Mouse (Mus musculus) stomach, embryonic 16.5 days (tissue): ENCODE data around the gene Sult4a1. TPM values are rescaled to one million over a fixed set of nuclear protein-coding genes. Genes with fewer than 3 reads are reported as not detected.
"Not testable (repeated sequence)": the region's sequence is repeated elsewhere in the genome, so short reads cannot be mapped to it uniquely, and the experiment has no call there.

Experiments used
- ATAC-seq: fragments of 200-750 bp; cut with Nextera tagmentation; 2 replicates; pipeline ENCODE4 v1.8.0; 2017; ENCODE audit warnings: moderate number of reproducible peaks, moderate TSS enrichment; ENCODE audit not compliant: insufficient read depth, low FRiP score
- H3K27ac ChIP-seq: fragments of 300-500 bp; sonication (generic); 2 replicates; pipeline ENCODE4 v1.5.1; 2014; ENCODE audit warnings: low read length
- H3K27me3 ChIP-seq: fragments of 300-500 bp; sonication (generic); 2 replicates; pipeline ENCODE4 v1.6.1; 2014; ENCODE audit warnings: low read length, control low read depth, mixed read lengths; ENCODE audit not compliant: control insufficient read depth, insufficient read depth
- H3K36me3 ChIP-seq: fragments of 300-500 bp; sonication (generic); 2 replicates; pipeline ENCODE4 v1.6.1; 2014; ENCODE audit warnings: low read length; ENCODE audit not compliant: control insufficient read depth, insufficient read depth
- H3K4me1 ChIP-seq: fragments of 300-500 bp; sonication (generic); 2 replicates; pipeline ENCODE4 v1.6.1; 2014; ENCODE audit warnings: low read length, control low read depth, mixed read lengths; ENCODE audit not compliant: control insufficient read depth, insufficient read depth
- H3K4me2 ChIP-seq: fragments of 300-500 bp; sonication (generic); 2 replicates; pipeline ENCODE4 v1.6.1; 2014; ENCODE audit warnings: low read depth, low read length, mixed read lengths
- H3K4me3 ChIP-seq: fragments of 300-500 bp; sonication (generic); replicated peaks from 2 replicates; pipeline ENCODE4 v1.5.1; 2014; ENCODE audit warnings: mild to moderate bottlenecking, low read length
- H3K9ac ChIP-seq: fragments of 300-500 bp; sonication (generic); 2 replicates; pipeline ENCODE4 v1.6.1; 2014; ENCODE audit warnings: low read length
- H3K9me3 ChIP-seq: fragments of 300-500 bp; sonication (generic); replicated peaks from 2 replicates; pipeline ENCODE4 v1.6.1; 2016; ENCODE audit warnings: low read length, control low read depth; ENCODE audit not compliant: control insufficient read depth
- WGBS: fragments of 180-500 bp; shearing (Covaris S2); extraction: QIAGEN DNeasy Blood & Tissue Kit; methylation state at CpG from one replicate; pipeline ENCODE4 v1.1.7; 2014; 5-methylcytosine and 5-hydroxymethylcytosine counted together
- polyA plus RNA-seq: library from polyadenylated mRNA; unstranded; fragments of >200 nt; fragmentation: Nextera tagmentation; extraction: Ambion mirVana; gene quantifications from 2 replicates; pipeline ENCODE4 v1.2.1, GENCODE M21; 2015

Sult4a1 gene
- polyA plus RNA-seq, 1 experiment from 2014 or later: 5.2 TPM

GRCm38 (mm10) chr15:84113873-84114272, 8.3 kb upstream of the Sult4a1 start:
- H3K4me3 ChIP-seq: no peak overlapping the region
- H3K9ac ChIP-seq: no peak overlapping the region
- no peak overlapping the region for H3K4me2 ChIP-seq
- H3K27me3 ChIP-seq: no peaks in the 10 kb centered on the region
- no peak overlapping the region for H3K27ac ChIP-seq
- no peaks in the 10 kb centered on the region for H3K4me1 ChIP-seq
- no peaks in the 10 kb centered on the region for H3K36me3 ChIP-seq
- ATAC-seq: no peak
- WGBS: 75% methylated on average over 6 of the region's 6 CpGs
- H3K9me3 ChIP-seq: no peaks in the 10 kb centered on the region

- Histone ChIP-seq H3K36me3 (no peaks in the 10 kb centered on the region), H3K27ac (no peak overlapping the region), H3K4me2 (no peak overlapping the region), H3K9me3 (no peaks in the 10 kb centered on the region), H3K9ac (no peak overlapping the region), H3K4me3 (no peak overlapping the region), H3K27me3 (peaks cover 28% of the 10 kb centered on the region; the same call in 1 of the 2 replicates), H3K4me1 (peaks cover 5% of the 10 kb centered on the region; the same call in 1 of the 2 replicates)
- no peak for ATAC-seq
- WGBS: 5% methylated on average over 13 of the region's 13 CpGs
Observed at GRCm38 (mm10) chr15:84108899-84109298, 3.3 kb upstream of the Sult4a1 start.

- peaks cover 5% of the 10 kb centered on the region; the same call in 1 of the 2 replicates for H3K4me1 ChIP-seq
- no peaks in the 10 kb centered on the region for H3K9me3 ChIP-seq
- peak overlapping the region; percentile 57 for H3K4me3 ChIP-seq
- H3K4me2 ChIP-seq: peak overlapping the region; percentile 92
- no peak for ATAC-seq
- peaks cover 28% of the 10 kb centered on the region; the same call in 1 of the 2 replicates for H3K27me3 ChIP-seq
- 7% methylated on average over 12 of the region's 12 CpGs for WGBS
- peak overlapping the region; percentile 57 for H3K9ac ChIP-seq
- no peak overlapping the region for H3K27ac ChIP-seq
- H3K36me3 ChIP-seq: no peaks in the 10 kb centered on the region
Observed at GRCm38 (mm10) chr15:84105924-84106500, 458 bp upstream of the Sult4a1 start.

- no peaks in the 10 kb centered on the region for H3K9me3 ChIP-seq
- peaks cover 28% of the 10 kb centered on the region; the same call in 1 of the 2 replicates for H3K27me3 ChIP-seq
- H3K4me2 ChIP-seq: no peak overlapping the region
- WGBS: 74% methylated on average over 7 of the region's 7 CpGs
- H3K27ac ChIP-seq: no peak overlapping the region
- H3K9ac ChIP-seq: no peak overlapping the region
- ATAC-seq: no peak
- H3K4me3 ChIP-seq: peak overlapping the region; percentile 57; the same call in 1 of the 2 replicates
- H3K4me1 ChIP-seq: peaks cover 5% of the 10 kb centered on the region; the same call in 1 of the 2 replicates
- no peaks in the 10 kb centered on the region for H3K36me3 ChIP-seq
Observed at GRCm38 (mm10) chr15:84104626-84105025, 928 bp downstream of the Sult4a1 start.

- H3K27ac ChIP-seq, ATAC-seq, H3K36me3 ChIP-seq, H3K9ac ChIP-seq, H3K4me2 ChIP-seq, H3K9me3 ChIP-seq, H3K27me3 ChIP-seq, H3K4me3 ChIP-seq, H3K4me1 ChIP-seq: not testable (repeated sequence)
- 75% methylated on average over 15 of the region's 15 CpGs for WGBS
Observed at GRCm38 (mm10) chr15:84097536-84097935, 8.0 kb downstream of the Sult4a1 start.

GRCm38 (mm10) chr15:84096051-84096450, 9.5 kb downstream of the Sult4a1 start:
- no peak overlapping the region for H3K4me3 ChIP-seq
- no peak overlapping the region for H3K9ac ChIP-seq
- ATAC-seq: no peak
- no peak overlapping the region for H3K27ac ChIP-seq
- 82% methylated on average over 8 of the region's 8 CpGs for WGBS
- no peaks in the 10 kb centered on the region for H3K27me3 ChIP-seq
- H3K9me3 ChIP-seq: no peaks in the 10 kb centered on the region
- H3K36me3 ChIP-seq: no peaks in the 10 kb centered on the region
- H3K4me1 ChIP-seq: no peaks in the 10 kb centered on the region
- H3K4me2 ChIP-seq: no peak overlapping the region

- no peak overlapping the region for H3K27ac ChIP-seq
- no peak for ATAC-seq
- H3K4me1 ChIP-seq: no peaks in the 10 kb centered on the region
- no peaks in the 10 kb centered on the region for H3K36me3 ChIP-seq
- no peaks in the 10 kb centered on the region for H3K9me3 ChIP-seq
- 58% methylated on average over 7 of the region's 7 CpGs for WGBS
- H3K4me3 ChIP-seq: no peak overlapping the region
- H3K4me2 ChIP-seq: no peak overlapping the region
- no peak overlapping the region for H3K9ac ChIP-seq
- H3K27me3 ChIP-seq: no peaks in the 10 kb centered on the region
Observed at GRCm38 (mm10) chr15:84094921-84095320, 10.6 kb downstream of the Sult4a1 start.

GRCm38 (mm10) chr15:84086775-84087174, 18.8 kb downstream of the Sult4a1 start:
- Histone ChIP-seq H3K4me2 (no peak overlapping the region), H3K27ac (no peak overlapping the region), H3K9ac (no peak overlapping the region), H3K9me3 (no peaks in the 10 kb centered on the region), H3K4me3 (no peak overlapping the region), H3K4me1 (no peaks in the 10 kb centered on the region), H3K36me3 (no peaks in the 10 kb centered on the region), H3K27me3 (no peaks in the 10 kb centered on the region)
- 41% methylated on average over 9 of the region's 9 CpGs for WGBS
- no peak for ATAC-seq

- Histone ChIP-seq H3K4me1 (no peaks in the 10 kb centered on the region), H3K36me3 (no peaks in the 10 kb centered on the region), H3K9me3 (no peaks in the 10 kb centered on the region), H3K9ac (no peak overlapping the region), H3K4me2 (no peak overlapping the region), H3K27ac (no peak overlapping the region), H3K27me3 (no peaks in the 10 kb centered on the region), H3K4me3 (no peak overlapping the region)
- no peak for ATAC-seq
- 26% methylated on average over 12 of the region's 12 CpGs for WGBS
Observed at GRCm38 (mm10) chr15:84086364-84086763, 19.2 kb downstream of the Sult4a1 start.
